Mouse (Mus musculus): ENCODE measurements at regions not wholly inside any gene's neighbourhood (a gene's known extent, or its start where the extent isn't known, plus 50 kb on each side); places are given as distances from the start of the nearest gene placed in this dataset.

GRCm38 (mm10) chr3:149625066-149625465 lies 634.7 kb upstream of the Adgrl2 start:
- no peak for DNase-seq (ENCODE audit: low spot score)

GRCm38 (mm10) chr3:149623851-149624532 lies 633.6 kb upstream of the Adgrl2 start:
- no peak for DNase-seq (ENCODE audit: low spot score)

DNA sequence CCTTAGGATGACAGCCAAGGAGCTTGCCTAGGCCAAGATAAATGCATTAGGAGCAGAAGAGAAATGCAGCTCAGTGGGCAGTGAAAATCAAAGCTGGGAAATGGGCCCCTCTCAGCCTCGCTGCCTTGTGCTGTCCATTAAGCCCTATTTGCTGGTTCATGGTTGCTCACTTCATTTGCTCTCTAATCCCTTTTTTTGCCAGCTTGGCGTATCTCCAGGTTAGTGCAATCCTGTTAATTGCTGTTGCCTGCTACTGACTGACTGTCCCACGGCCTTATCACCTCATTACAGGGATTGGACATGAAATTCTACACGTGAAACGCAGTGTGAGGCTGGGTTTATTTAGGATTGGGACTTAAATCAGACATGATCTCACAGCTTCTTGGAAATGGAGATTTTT lies 613.5 kb upstream of the Adgrl2 start:
- DNase-seq (ENCODE audit: low spot score) = no peak

GRCm38 (mm10) chr3:149601276-149601675 lies 610.9 kb upstream of the Adgrl2 start:
- DNase-seq (ENCODE audit: low spot score) = peak; percentile 10

DNA sequence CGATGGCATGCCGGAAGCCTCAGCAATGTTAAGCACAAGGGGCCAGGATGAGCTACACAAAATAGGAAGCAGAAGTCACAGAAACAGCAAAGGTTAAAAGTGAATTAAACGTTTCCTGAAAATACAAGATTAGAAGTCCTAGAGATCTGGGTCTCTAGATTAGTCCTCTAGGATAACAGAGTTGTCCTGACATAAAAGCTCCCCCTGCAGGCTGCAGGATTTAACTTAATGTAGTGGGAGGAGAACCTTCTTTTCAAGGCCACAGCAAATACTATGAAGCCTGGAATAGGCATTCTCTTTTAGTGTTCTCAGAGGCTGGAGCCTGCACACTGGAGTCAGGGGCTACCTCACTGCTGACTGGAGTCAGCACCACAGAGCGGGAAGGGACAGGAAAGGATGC lies 604.1 kb upstream of the Adgrl2 start:
- DNase-seq (ENCODE audit: low spot score) = no peak

DNA sequence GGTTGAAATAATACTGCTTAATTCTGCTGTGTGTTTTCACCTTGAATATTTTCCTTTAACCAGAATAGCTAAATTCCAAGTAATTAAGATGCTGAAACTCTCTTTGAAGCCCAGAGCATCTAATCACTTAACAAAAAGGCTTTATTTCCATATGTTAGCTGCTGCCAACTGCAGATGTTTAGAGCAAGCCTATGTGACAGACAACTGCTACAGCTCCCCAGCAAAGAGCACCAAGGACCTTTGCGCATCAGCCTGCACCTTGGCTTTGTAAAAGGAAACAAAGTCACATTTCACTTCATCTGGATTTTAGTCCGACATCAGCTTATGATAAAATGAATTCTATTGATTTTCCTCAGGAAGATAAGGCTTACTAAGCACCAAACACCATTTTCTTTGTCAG lies 595.4 kb upstream of the Adgrl2 start:
- no peak for DNase-seq (ENCODE audit: low spot score)

GRCm38 (mm10) chr3:149581141-149581540 lies 590.8 kb upstream of the Adgrl2 start:
- DNase-seq (ENCODE audit: low spot score) = no peak

- no peak for DNase-seq (ENCODE audit: low spot score)
Observed at GRCm38 (mm10) chr3:149575678-149576077, 585.3 kb upstream of the Adgrl2 start.

DNA sequence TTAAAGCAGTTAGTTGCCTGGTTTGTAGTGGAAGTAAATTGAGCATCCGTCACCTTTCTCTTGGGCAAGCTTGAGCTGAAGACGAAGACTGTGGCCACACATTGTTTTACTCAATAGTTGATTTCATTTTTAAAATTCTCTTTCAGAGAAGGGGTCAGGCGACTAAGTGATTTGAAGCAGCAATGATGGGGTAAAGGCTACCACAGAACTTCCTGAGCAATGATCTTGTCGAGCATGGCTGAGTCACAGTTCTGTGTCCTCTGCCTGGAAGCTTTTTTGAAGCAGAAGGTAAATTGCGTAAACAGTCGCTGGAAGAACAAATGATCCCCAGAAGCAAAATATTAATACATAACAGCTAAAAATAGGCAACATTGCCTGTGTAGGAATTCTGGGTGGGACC lies 576.5 kb upstream of the Adgrl2 start:
- DNase-seq (ENCODE audit: low spot score) = no peak

DNA sequence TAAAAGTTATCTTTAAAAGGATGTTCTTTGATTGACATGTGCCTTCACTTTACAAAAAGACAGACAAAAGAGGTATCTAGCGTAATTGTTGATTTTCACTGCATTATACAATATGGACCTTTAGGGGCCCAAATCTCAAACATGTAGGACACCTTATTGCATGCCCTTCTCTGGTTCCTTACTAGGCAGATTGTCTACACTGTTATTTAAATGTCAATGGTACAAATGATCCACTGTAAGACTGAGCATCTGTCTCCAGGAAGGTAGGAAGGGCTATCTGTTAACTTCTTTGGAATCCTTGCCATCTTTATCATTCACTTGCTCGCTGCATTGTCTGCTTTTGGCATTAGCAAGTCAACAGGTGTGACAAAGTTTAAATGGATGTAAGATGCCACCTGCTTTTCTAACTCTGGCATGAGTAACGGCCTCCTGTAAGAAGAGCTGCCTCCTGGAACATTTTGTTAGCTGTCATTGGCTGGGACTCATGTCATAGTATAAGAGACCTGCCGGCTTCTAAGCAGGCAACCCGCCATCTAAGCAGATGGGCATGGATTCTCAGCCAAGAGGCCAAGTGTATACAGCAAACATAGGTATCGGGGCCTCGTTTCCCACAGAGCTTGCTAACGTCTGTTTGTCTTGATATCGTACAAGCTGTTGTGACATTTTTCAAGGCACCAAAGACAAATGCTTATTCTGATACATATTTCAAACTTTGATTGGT lies 560.0 kb upstream of the Adgrl2 start:
- peak; percentile 9 for DNase-seq (ENCODE audit: low spot score)

GRCm38 (mm10) chr3:149547045-149547444 lies 556.7 kb upstream of the Adgrl2 start:
- no peak for DNase-seq (ENCODE audit: low spot score)

DNA sequence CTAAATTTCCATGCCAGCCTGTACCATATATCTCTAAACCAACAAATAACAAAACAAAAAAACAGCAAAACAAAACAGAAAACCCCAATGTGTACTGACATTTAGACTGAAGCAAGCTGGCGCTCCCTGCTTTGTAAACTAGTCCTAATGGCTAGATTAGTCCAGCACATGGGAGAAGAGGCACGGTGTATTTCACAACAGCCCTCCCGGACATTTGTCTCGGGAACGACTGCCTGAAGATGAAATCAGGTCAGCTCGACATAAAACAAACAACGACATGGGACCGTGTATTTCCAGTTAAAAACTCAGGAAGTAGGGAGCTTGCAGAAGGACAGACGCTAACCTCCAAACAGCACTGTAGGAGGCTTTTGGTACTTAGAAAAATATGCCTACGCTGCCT lies 555.9 kb upstream of the Adgrl2 start:
- DNase-seq (ENCODE audit: low spot score) = no peak

DNA sequence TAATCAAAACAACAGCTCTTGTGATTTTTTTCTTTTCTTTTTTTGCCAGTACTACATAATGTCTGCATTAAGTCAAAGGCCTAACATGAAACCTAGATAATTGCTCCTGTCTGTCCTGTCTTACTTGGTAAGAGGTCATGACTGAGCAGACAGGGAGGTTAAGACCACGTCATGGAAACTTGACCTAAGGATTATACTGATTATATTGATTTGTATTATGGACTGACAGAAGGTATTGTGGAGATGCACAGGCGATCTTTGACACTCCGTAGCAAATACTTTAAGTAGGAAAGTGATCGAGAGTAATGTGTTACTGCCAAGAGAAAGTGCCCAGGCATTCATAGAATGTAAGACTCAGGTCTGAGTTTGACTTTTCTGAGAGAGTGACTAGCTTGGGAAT lies 543.8 kb upstream of the Adgrl2 start:
- DNase-seq (ENCODE audit: low spot score) = no peak

GRCm38 (mm10) chr3:149530026-149530607 lies 539.8 kb upstream of the Adgrl2 start:
- DNase-seq (ENCODE audit: low spot score) = no peak

- no peak for DNase-seq (ENCODE audit: low spot score)
Observed at GRCm38 (mm10) chr3:149526509-149526908, 536.2 kb upstream of the Adgrl2 start.

- no peak for DNase-seq (ENCODE audit: low spot score)
Observed at GRCm38 (mm10) chr3:149519575-149519929, 529.2 kb upstream of the Adgrl2 start.

GRCm38 (mm10) chr3:149518928-149519574 lies 528.7 kb upstream of the Adgrl2 start:
- no peak for DNase-seq (ENCODE audit: low spot score)

- no peak for DNase-seq (ENCODE audit: low spot score)
Observed at GRCm38 (mm10) chr3:149517537-149517936, 527.2 kb upstream of the Adgrl2 start.

DNA sequence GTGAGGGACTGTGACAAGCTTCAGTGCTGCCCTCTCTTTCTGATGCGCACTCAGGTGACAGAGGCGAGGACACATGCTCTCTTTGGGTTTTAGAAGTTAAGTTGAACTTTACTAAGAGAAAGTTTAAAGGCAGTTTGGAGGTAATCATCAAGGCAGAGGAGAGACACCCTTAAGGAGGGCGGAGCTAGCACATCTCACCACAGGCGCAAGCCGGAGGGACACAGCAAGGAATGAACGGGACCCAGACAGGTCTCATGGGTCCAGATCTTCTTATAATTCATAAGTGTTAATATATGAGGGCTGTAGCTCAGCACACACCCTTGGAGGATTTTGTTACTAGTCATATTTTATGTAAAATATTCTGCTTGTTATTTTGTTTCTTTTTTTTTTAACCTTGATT lies 518.8 kb upstream of the Adgrl2 start:
- DNase-seq (ENCODE audit: low spot score) = no peak

GRCm38 (mm10) chr3:149508671-149509070 lies 518.3 kb upstream of the Adgrl2 start:
- DNase-seq (ENCODE audit: low spot score) = no peak

DNA sequence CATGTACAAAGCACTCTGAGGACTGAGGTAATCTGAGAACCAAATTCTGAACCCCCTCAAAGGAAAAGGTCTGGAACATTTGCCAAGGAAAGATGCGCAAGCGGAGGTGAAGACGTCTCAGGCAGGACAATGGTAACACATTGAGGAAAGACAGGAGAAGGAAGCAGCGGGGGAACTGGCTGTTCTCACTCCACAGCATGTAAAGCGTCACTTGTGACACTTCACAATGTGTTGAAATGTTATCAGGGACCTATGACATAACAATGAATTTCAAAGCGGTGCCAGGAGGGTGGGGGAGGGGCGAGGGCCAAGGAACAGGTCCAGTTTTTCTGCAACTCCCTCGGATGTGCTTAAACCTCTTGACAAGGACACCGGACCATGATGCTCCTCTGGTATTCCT lies 515.3 kb upstream of the Adgrl2 start:
- no peak for DNase-seq (ENCODE audit: low spot score)

DNA sequence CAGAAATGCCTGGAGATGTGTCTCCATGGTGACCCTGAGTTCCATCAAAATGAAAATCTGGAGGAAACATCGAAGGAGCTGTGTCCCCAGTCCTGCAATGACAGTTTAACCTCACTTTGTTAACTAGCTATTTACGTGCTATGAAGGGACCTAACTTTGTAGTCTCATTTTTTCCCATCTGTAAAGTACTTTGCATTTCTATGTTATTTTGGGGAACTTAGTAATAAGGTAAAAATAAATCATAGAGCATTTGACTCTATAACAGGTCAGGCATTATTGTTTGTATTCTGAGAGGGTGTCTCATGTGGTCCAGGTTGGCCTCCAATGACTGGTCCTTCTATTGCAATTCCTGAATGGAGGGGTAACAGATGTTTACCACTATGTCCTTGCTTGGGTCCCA lies 513.6 kb upstream of the Adgrl2 start:
- DNase-seq (ENCODE audit: low spot score) = no peak

- no peak for DNase-seq (ENCODE audit: low spot score)
Observed at GRCm38 (mm10) chr3:149500130-149500529, 509.8 kb upstream of the Adgrl2 start.
